Mouse (Mus musculus): ENCODE results near the gene Cpm.

GRCm38 (mm10) chr10:117679029-117679686 lies 49.9 kb downstream of the Cpm start:
- TF ChIP-seq GATA1 (IDR thresholded peaks at IDR 0.05; ENCODE audit: borderline replicate concordance, low read length) (no peak), CTCF (IDR thresholded peaks at IDR 0.05; ENCODE audit: low read depth, low read length) (no peak), POLR2AphosphoS5 (IDR thresholded peaks at IDR 0.05; ENCODE audit: insufficient replicate concordance, low read depth, low read length) (no peak), TAL1 (conservative IDR thresholded peaks at IDR 0.05; ENCODE audit: low read depth, low read length) (no peak), GATA2 (IDR thresholded peaks at IDR 0.05; ENCODE audit: borderline replicate concordance, low read depth, low read length) (no peak)
